Mouse (Mus musculus) liver, adult 2 months (tissue): ENCODE data around the gene Dcst1.

Experiments
- CTCF ChIP-seq: fragments of 200-500 bp; IDR thresholded peaks from 2 replicates; pipeline ENCODE4 v1.5.1; 2011; ENCODE audit warnings: low read depth, low read length, control low read depth
- POLR2A ChIP-seq: fragments of 200-500 bp; IDR thresholded peaks from 2 replicates; pipeline ENCODE4 v1.6.1; 2011; ENCODE audit warnings: low read length, control low read depth; ENCODE audit not compliant: insufficient read depth; ENCODE audit errors: extremely low read depth

DNA sequence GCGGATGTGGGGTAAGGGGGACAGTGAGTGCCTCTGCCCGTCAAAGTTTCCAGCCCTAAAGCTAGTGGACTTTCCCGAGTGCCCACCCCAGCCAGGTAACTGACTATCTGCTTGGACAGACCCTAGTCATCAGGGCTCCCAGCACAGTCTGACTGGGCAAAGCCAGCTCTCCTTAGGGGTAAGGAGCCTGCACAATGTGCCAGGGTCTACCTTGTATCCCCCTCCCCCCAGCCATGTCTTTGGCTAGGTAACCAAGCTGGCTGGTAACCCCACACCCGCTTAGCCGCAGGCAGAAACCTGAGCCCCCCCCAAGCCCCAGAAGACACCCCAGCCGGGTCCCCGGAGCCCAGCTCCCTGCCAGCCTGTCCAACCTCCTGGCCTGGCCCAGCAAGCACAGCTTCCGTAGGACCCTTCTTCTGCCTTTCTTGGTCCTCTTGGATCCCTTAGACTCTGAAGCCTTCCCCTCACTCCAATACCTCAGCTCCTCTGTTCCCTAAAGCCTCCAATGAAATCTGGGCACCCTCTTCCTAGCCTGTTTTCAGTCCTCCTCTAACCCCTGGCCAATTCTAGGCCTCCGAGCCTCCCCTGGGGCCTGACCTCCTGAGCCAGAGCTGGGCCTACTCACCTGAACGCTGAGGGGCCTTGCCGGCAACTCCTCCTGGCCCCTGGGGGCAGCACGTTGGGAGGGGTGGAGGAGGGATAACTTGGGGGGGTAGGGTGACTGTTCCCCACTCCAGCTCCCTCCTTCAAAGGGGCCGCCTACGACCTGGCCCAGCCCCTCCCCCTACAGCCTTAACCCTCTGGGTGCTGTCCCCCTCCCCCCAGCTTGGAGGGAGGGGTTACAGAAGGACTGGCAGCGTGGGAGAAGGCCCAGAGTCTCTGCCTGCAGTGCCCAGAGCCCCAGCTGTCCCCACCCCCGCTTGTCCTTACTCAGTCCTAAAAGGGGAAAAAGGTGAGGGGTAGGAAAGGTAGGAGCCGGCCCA is 21.7 kb upstream of the Dcst1 start:
- TF ChIP-seq POLR2A (no peak), CTCF (no peak)
